Mouse (Mus musculus): ENCODE results near the gene Rbx1.

Gene Rbx1

DNA sequence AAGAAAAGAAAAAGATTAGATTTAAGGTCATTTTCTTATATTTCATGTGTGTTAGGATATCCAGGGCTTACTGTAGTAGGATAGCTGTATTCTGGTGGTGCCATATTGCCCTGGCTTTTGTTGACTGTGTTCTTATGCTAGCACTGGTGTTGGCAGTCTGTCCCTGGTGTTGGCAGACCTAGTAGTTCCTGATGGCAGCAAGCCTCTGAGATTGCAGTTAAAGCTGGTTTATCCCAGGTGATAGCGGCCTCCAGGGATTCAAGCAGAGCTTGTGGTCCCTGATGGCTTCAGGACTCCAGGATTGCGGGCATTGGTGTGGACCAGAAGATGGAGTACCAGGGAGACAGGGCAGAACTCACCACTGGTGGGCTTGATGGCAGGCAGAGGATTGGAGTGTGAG, 37.4 kb downstream of the Rbx1 start:
- no peak for DNase-seq

DNA sequence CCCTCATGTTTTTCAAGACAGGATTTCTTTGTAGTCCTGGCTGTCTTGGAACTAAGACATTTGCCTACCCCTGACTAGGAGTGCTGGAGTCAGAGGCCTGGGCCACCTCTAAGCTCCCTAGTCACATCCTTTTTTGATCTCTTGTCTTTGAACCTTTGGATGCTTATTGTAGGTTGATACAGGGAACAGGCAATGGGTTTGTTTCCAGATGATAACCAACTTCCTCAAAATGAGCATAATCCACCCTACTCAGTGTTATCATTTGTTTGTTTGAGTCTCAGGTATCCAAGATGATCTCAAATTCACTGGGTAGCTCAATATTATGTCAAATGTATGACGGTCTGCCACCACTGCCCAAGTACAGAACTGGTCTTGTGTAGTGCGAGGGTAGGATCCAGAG, 37.9 kb downstream of the Rbx1 start:
- DNase-seq = no peak

DNA sequence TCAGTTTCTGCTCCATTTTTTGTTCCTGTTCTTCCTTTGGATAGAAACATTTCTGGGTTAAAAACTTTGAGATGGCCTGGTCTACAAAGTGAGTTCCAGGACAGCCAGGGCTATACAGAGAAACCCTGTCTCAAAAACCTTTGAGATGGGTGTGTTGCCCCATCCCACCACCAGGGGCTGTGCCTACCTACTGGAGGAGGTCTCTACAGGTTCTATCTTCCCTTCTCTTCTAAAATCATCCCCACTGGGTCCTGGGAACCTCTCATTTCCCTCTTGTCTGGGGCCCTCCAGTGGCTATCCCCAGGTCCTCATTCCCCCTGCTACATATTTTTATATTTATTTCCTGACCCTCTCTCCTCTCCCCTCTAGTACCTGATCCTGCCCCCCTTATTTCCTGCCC, 41.1 kb downstream of the Rbx1 start:
- DNase-seq = peak; percentile 84

- no peak for DNase-seq
Measured at GRCm38 (mm10) chr15:81510621-81511020, 44.5 kb downstream of the Rbx1 start.

- DNase-seq = peak; percentile 72
Measured at GRCm38 (mm10) chr15:81511601-81512261, 45.6 kb downstream of the Rbx1 start.

DNA sequence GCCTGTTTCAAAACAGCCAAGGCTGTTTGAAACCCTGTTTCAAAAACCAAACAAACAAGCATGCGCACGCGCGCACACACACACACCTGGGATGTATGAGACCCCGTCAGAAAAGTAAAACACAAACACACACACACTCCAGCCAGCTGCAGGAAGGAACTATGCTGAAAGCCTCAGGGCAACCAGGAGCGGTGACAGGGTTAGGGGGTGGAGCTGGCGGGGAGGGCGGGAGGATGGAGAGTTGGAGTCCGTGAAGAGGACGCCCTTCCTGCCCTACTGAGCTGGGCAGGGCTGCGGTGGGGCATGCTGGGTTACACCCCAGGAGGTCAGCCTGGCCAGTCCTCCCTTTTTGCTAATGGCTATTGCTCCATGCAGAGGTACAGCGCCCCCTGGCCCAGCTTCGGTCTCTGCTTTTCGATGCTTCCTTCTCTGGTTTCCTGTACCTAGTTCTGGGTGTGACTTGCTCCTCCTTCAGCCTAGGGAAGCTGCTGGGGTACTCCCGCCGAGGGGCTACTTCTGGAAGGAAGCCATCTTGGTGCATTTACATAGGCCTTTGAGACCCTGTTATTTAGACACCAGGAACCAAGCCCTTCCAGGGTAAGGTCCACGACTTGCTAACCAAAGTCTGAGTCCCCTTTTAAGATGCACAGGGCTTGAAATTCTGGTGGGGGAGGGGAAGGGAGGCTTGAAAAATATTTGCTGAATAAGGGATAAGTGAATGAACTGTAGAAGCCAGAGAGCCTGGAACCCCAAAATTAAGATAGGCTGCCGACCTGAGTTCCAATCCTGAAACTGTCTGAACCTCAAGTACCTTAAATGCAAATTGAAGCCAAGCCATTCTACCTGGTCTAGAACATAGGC, 48.2 kb downstream of the Rbx1 start:
- DNase-seq = peak; percentile 94

DNA sequence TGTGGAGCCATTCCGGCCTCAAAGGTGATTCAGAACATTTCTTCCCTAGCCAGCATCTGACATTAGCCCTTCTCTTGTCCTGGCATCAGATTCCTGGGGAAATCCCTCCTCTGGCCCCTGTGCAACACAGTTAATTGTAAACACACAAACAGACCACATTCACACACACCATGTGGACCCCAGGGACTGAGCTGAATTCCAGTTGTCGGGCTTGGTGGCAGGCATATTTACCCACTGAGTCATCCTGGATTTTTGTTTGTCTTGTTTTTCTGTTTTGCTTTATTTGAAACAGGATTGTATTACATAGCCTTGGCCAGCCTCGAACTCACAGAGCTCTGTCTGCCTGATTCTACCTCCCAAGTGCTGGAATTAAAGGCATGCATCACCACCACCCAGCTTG, 49.1 kb downstream of the Rbx1 start:
- no peak for DNase-seq

DNA sequence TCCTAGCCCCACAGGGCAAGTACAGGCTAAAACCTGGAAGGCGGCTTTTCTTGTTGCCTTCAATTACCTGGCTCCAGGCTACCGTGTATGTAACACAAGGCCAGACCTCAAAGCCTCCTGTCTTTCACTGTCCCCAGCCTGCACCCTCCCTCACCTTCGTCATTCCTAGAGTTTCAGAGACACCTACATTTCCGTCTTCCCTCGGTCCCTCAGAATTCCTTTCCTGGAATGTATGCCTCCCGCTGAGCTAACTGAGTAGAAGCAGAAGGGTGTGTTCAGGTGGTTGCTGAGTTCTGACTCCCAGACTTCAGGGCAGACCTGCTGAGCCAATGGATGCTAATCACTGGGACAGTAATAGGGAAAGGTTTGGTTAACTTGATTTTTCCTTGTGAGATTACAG, 51.9 kb downstream of the Rbx1 start:
- DNase-seq = no peak

- DNase-seq = no peak
Measured at GRCm38 (mm10) chr15:81518761-81519160, 52.7 kb downstream of the Rbx1 start.

DNA sequence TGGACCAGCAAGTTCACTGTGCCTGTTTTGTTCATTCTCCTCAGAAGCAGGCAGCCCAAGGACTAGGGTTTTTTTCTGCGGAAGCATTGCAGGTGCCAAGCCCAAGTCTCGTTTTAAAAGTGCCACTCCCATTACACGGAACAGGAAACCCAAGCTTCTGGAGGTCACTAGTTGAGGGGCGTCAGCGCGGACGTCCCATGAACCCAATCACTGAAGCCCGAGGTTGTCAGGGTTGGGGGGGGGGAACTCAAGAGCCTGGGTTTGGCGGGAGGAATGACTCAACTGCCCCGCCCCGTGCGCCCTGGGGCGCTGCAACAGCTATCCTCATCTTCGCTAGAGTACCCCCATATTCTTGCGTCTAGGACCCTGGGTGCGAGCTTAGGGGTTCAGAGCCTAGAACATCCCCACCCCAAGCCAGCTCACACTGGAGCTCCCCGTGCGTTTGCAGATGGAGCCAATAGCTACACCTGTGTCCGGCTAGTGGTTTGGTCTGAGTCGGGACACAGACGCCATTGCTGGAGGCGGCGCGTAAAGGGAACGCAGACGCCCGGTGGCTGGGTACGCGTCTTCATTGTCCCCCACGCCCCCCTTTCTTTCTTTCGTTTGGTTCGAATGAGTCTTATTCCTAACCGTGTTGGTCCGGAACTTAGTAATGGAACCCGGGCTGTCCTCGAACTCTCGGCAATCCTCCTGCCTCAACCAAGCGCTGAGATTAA, 56.1 kb downstream of the Rbx1 start:
- DNase-seq = peak; percentile 81

- DNase-seq = no peak
Measured at GRCm38 (mm10) chr15:81522761-81523168, 56.7 kb downstream of the Rbx1 start.

DNA sequence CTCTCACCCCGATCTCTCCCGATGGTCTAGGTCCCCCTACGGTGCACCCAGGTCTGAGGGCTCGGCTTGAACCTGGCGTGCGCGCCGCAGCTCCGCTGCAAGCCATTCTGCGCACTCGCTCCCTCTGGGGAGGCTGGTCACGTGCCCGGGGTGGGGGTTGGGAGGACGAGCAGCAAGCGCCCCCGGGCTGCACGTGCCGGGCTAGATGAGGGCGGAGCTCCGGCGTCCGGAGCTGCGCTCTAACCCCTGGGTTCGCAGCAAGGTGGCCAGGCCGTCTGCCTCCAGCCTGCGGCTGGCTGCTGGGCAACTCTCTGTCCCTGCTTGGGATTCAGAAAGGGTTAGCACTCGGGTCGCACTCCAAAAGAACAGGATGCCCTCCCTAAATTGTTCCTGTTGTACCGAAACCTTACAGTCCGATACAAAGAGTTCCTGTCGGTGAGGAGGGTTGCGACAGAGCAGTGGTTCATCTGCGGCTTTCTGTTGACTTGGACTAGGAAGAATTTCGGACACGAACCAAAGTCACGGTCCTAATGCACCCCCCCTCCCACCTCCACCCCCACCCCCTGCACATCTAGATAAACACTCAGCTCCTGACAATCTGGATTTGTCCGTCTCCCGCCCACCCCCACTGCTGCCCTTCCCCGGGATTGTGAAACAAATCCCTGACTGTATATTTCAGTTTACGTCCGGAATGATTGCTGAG, 57.2 kb downstream of the Rbx1 start:
- peak; percentile 99 for DNase-seq

DNA sequence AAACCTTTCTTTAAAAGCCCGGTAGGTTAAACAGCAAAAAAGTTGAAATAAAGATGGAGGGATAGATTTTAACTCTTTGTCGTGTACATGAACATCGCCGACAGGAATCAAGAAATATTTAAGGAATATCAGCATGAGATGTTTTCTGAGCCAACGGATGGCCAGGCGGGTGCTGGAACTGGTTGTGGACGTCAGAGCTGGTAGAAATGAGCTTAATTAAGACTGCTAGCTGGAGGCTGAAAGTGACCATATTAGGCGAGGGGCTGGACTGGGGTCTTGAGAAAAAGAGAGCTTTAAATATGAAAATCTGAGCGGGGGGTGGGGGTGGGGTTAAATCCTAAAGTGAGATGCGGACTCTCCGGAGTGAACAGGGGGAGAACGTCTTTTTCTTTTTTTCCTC, 57.8 kb downstream of the Rbx1 start:
- DNase-seq = no peak
